Mouse (Mus musculus): Measurements from ENCODE around the gene Tomm40l. TPM values are rescaled to one million over a fixed set of nuclear protein-coding genes. Genes with fewer than 3 reads are reported as not detected.

Tomm40l gene
- polyA plus RNA-seq, 1 experiment from 2014 or later = 45.5 TPM

- H3K36me3 ChIP-seq (ENCODE audit: control insufficient read depth, insufficient read depth, low read length) = no peaks in the 10 kb centered on the region
- H3K4me3 ChIP-seq (ENCODE audit: low read depth, low read length) = no peak overlapping the region
- H3K9me3 ChIP-seq (ENCODE audit: control insufficient read depth, low read length) = no peaks in the 10 kb centered on the region
- H3K9ac ChIP-seq (replicated peaks; ENCODE audit: low read depth, low read length) = no peak overlapping the region
- ATAC-seq (ENCODE audit: low read depth) = no peak
- H3K4me2 ChIP-seq (ENCODE audit: low read depth, low read length) = no peak overlapping the region
- 78% methylated on average over 3 of the region's 3 CpGs for WGBS
- no peak overlapping the region for H3K27ac ChIP-seq (ENCODE audit: low read depth, low read length)
- H3K4me1 ChIP-seq (ENCODE audit: control insufficient read depth, insufficient read depth, low read length) = 0 out of 2 replicates have a peak, but pooled peaks cover 4% of the 10 kb centered on the region
- H3K27me3 ChIP-seq (ENCODE audit: control insufficient read depth, insufficient read depth, low read length) = no peaks in the 10 kb centered on the region
These were observed 38.7 kb downstream of the Tomm40l start for GRCm38 (mm10) chr1:171183620-171184019.

GRCm38 (mm10) chr1:171183025-171183424 lies 39.3 kb downstream of the Tomm40l start:
- WGBS = 85% methylated on average over 3 of the region's 3 CpGs
- no peaks in the 10 kb centered on the region for H3K27me3 ChIP-seq (ENCODE audit: control insufficient read depth, insufficient read depth, low read length)
- H3K36me3 ChIP-seq (ENCODE audit: control insufficient read depth, insufficient read depth, low read length) = no peaks in the 10 kb centered on the region
- no peak overlapping the region for H3K4me2 ChIP-seq (ENCODE audit: low read depth, low read length)
- no peak overlapping the region for H3K9ac ChIP-seq (replicated peaks; ENCODE audit: low read depth, low read length)
- no peak overlapping the region for H3K4me3 ChIP-seq (ENCODE audit: low read depth, low read length)
- H3K4me1 ChIP-seq (ENCODE audit: control insufficient read depth, insufficient read depth, low read length) = 0 out of 2 replicates have a peak, but pooled peaks cover under 1% of the 10 kb centered on the region
- H3K27ac ChIP-seq (ENCODE audit: low read depth, low read length) = no peak overlapping the region
- ATAC-seq (ENCODE audit: low read depth) = no peak
- no peaks in the 10 kb centered on the region for H3K9me3 ChIP-seq (ENCODE audit: control insufficient read depth, low read length)

- no peak overlapping the region for H3K4me2 ChIP-seq (ENCODE audit: low read depth, low read length)
- WGBS = 74% methylated on average over 5 of the region's 5 CpGs
- no peaks in the 10 kb centered on the region for H3K36me3 ChIP-seq (ENCODE audit: control insufficient read depth, insufficient read depth, low read length)
- no peak overlapping the region for H3K4me3 ChIP-seq (ENCODE audit: low read depth, low read length)
- ATAC-seq (ENCODE audit: low read depth) = no peak
- H3K27me3 ChIP-seq (ENCODE audit: control insufficient read depth, insufficient read depth, low read length) = no peaks in the 10 kb centered on the region
- no peak overlapping the region for H3K27ac ChIP-seq (ENCODE audit: low read depth, low read length)
- H3K9me3 ChIP-seq (ENCODE audit: control insufficient read depth, low read length) = no peaks in the 10 kb centered on the region
- no peak overlapping the region for H3K9ac ChIP-seq (replicated peaks; ENCODE audit: low read depth, low read length)
- H3K4me1 ChIP-seq (ENCODE audit: control insufficient read depth, insufficient read depth, low read length) = no peaks in the 10 kb centered on the region
These were observed 42.7 kb downstream of the Tomm40l start for GRCm38 (mm10) chr1:171179487-171180171.

GRCm38 (mm10) chr1:171172779-171173178 lies 49.5 kb downstream of the Tomm40l start:
- H3K4me2 ChIP-seq (ENCODE audit: low read depth, low read length) = no peak overlapping the region
- H3K36me3 ChIP-seq (ENCODE audit: control insufficient read depth, insufficient read depth, low read length) = no peaks in the 10 kb centered on the region
- no peaks in the 10 kb centered on the region for H3K4me1 ChIP-seq (ENCODE audit: control insufficient read depth, insufficient read depth, low read length)
- no peaks in the 10 kb centered on the region for H3K27me3 ChIP-seq (ENCODE audit: control insufficient read depth, insufficient read depth, low read length)
- H3K4me3 ChIP-seq (ENCODE audit: low read depth, low read length) = no peak overlapping the region
- no peaks in the 10 kb centered on the region for H3K9me3 ChIP-seq (ENCODE audit: control insufficient read depth, low read length)
- H3K9ac ChIP-seq (replicated peaks; ENCODE audit: low read depth, low read length) = no peak overlapping the region
- no peak overlapping the region for H3K27ac ChIP-seq (ENCODE audit: low read depth, low read length)
- no peak for ATAC-seq (ENCODE audit: low read depth)
- WGBS = 97% methylated on average over 8 of the region's 8 CpGs

GRCm38 (mm10) chr1:171171138-171171537 lies 51.2 kb downstream of the Tomm40l start:
- H3K27me3 ChIP-seq (ENCODE audit: control insufficient read depth, insufficient read depth, low read length) = no peaks in the 10 kb centered on the region
- H3K4me1 ChIP-seq (ENCODE audit: control insufficient read depth, insufficient read depth, low read length) = no peaks in the 10 kb centered on the region
- no peaks in the 10 kb centered on the region for H3K36me3 ChIP-seq (ENCODE audit: control insufficient read depth, insufficient read depth, low read length)
- no peak overlapping the region for H3K4me2 ChIP-seq (ENCODE audit: low read depth, low read length)
- no peak overlapping the region for H3K4me3 ChIP-seq (ENCODE audit: low read depth, low read length)
- H3K9ac ChIP-seq (replicated peaks; ENCODE audit: low read depth, low read length) = no peak overlapping the region
- WGBS = 57% methylated on average over 3 of the region's 3 CpGs
- H3K9me3 ChIP-seq (ENCODE audit: control insufficient read depth, low read length) = no peaks in the 10 kb centered on the region
- ATAC-seq (ENCODE audit: low read depth) = no peak
- H3K27ac ChIP-seq (ENCODE audit: low read depth, low read length) = no peak overlapping the region

- Histone ChIP-seq H3K9me3 (ENCODE audit: control insufficient read depth, low read length) (no peaks in the 10 kb centered on the region), H3K27me3 (ENCODE audit: control insufficient read depth, insufficient read depth, low read length) (no peaks in the 10 kb centered on the region), H3K4me2 (ENCODE audit: low read depth, low read length) (no peak overlapping the region), H3K4me1 (ENCODE audit: control insufficient read depth, insufficient read depth, low read length) (no peaks in the 10 kb centered on the region), H3K36me3 (ENCODE audit: control insufficient read depth, insufficient read depth, low read length) (no peaks in the 10 kb centered on the region), H3K27ac (ENCODE audit: low read depth, low read length) (no peak overlapping the region), H3K4me3 (ENCODE audit: low read depth, low read length) (no peak overlapping the region), H3K9ac (replicated peaks; ENCODE audit: low read depth, low read length) (no peak overlapping the region)
- ATAC-seq (ENCODE audit: low read depth) = no peak
- 72% methylated on average over 3 of the region's 3 CpGs for WGBS
These were observed 52.4 kb downstream of the Tomm40l start for GRCm38 (mm10) chr1:171169913-171170312.

GRCm38 (mm10) chr1:171168906-171169305 lies 53.4 kb downstream of the Tomm40l start:
- WGBS = 91% methylated on average over 12 of the region's 12 CpGs

More at GRCm38 (mm10) chr1:171168906-171169305, 53.4 kb downstream of the Tomm40l start:
- no peak for ATAC-seq (ENCODE audit: low read depth)
- Histone ChIP-seq H3K27ac (ENCODE audit: low read depth, low read length) (no peak overlapping the region), H3K4me2 (ENCODE audit: low read depth, low read length) (no peak overlapping the region), H3K27me3 (ENCODE audit: control insufficient read depth, insufficient read depth, low read length) (no peaks in the 10 kb centered on the region), H3K4me1 (ENCODE audit: control insufficient read depth, insufficient read depth, low read length) (no peaks in the 10 kb centered on the region), H3K36me3 (ENCODE audit: control insufficient read depth, insufficient read depth, low read length) (no peaks in the 10 kb centered on the region), H3K4me3 (ENCODE audit: low read depth, low read length) (no peak overlapping the region), H3K9ac (replicated peaks; ENCODE audit: low read depth, low read length) (no peak overlapping the region), H3K9me3 (ENCODE audit: control insufficient read depth, low read length) (no peaks in the 10 kb centered on the region)

Other genes with a start within 250 kb of the Tomm40l start
- gene Fcgr2b, start 246.0 kb downstream of the Tomm40l start, polyA plus RNA-seq (2014; fragmentation: Nextera tagmentation; extraction: Ambion mirVana) = 0.20 and 0.75 TPM in 2 replicates
- 0.49 TPM in 1 of 2 replicates, not detected in the other for gene Fcgr4, start 203.6 kb downstream of the Tomm40l start, polyA plus RNA-seq (2014; fragmentation: Nextera tagmentation; extraction: Ambion mirVana)
- gene Fcgr3, start 157.6 kb downstream of the Tomm40l start, polyA plus RNA-seq (2014; fragmentation: Nextera tagmentation; extraction: Ambion mirVana) = 5.5 and 8.8 TPM in 2 replicates
- 2.4 and 5.0 TPM in 2 replicates for gene Cfap126, start 108.6 kb downstream of the Tomm40l start, polyA plus RNA-seq (2014; fragmentation: Nextera tagmentation; extraction: Ambion mirVana)
- gene Sdhc, start 71.9 kb downstream of the Tomm40l start, polyA plus RNA-seq (2014; fragmentation: Nextera tagmentation; extraction: Ambion mirVana) = 297 and 334 TPM in 2 replicates
- gene Mpz, start 71.8 kb downstream of the Tomm40l start, polyA plus RNA-seq (2014; fragmentation: Nextera tagmentation; extraction: Ambion mirVana) = 11.8 TPM in 1 of 2 replicates, not detected in the other
- gene Pcp4l1, start 26.2 kb downstream of the Tomm40l start, polyA plus RNA-seq (2014; fragmentation: Nextera tagmentation; extraction: Ambion mirVana) = 31.8 and 41.6 TPM in 2 replicates
- 0.20 and 0.32 TPM in 2 replicates for gene Nr1i3, start 8.5 kb downstream of the Tomm40l start, polyA plus RNA-seq (2014; fragmentation: Nextera tagmentation; extraction: Ambion mirVana)
- gene Apoa2, start 2.5 kb upstream of the Tomm40l start, polyA plus RNA-seq (2014; fragmentation: Nextera tagmentation; extraction: Ambion mirVana) = 7.9 and 8.2 TPM in 2 replicates
- gene Fcer1g, start 11.9 kb upstream of the Tomm40l start, polyA plus RNA-seq (2014; fragmentation: Nextera tagmentation; extraction: Ambion mirVana) = 10.2 and 33.2 TPM in 2 replicates
- 1.3 and 2.6 TPM in 2 replicates for gene Adamts4, start 27.9 kb upstream of the Tomm40l start, polyA plus RNA-seq (2014; fragmentation: Nextera tagmentation; extraction: Ambion mirVana)
- gene Ndufs2, start 28.9 kb upstream of the Tomm40l start, polyA plus RNA-seq (2014; fragmentation: Nextera tagmentation; extraction: Ambion mirVana) = 234 and 253 TPM in 2 replicates
- gene B4galt3, start 47.8 kb upstream of the Tomm40l start, polyA plus RNA-seq (2014; fragmentation: Nextera tagmentation; extraction: Ambion mirVana) = 96.5 and 98.1 TPM in 2 replicates
- gene Ppox, start 58.7 kb upstream of the Tomm40l start, polyA plus RNA-seq (2014; fragmentation: Nextera tagmentation; extraction: Ambion mirVana) = 49.2 and 51.2 TPM in 2 replicates
- 76.8 and 87.9 TPM in 2 replicates for gene Usp21, start 65.5 kb upstream of the Tomm40l start, polyA plus RNA-seq (2014; fragmentation: Nextera tagmentation; extraction: Ambion mirVana)
- gene Ufc1, start 72.5 kb upstream of the Tomm40l start, polyA plus RNA-seq (2014; fragmentation: Nextera tagmentation; extraction: Ambion mirVana) = 116 and 124 TPM in 2 replicates
- gene Dedd, start 106.6 kb upstream of the Tomm40l start, polyA plus RNA-seq (2014; fragmentation: Nextera tagmentation; extraction: Ambion mirVana) = 48.0 and 49.7 TPM in 2 replicates
- 40.2 and 43.5 TPM in 2 replicates for gene Nit1, start 123.1 kb upstream of the Tomm40l start, polyA plus RNA-seq (2014; fragmentation: Nextera tagmentation; extraction: Ambion mirVana)
- 58.1 and 67.6 TPM in 2 replicates for gene Pfdn2, start 123.2 kb upstream of the Tomm40l start, polyA plus RNA-seq (2014; fragmentation: Nextera tagmentation; extraction: Ambion mirVana)
- gene Klhdc9, start 138.3 kb upstream of the Tomm40l start, polyA plus RNA-seq (2014; fragmentation: Nextera tagmentation; extraction: Ambion mirVana) = 3.2 and 5.3 TPM in 2 replicates
- gene Nectin4, start 147.6 kb upstream of the Tomm40l start, polyA plus RNA-seq (2014; fragmentation: Nextera tagmentation; extraction: Ambion mirVana) = 2.2 and 2.8 TPM in 2 replicates
- 0.25 and 0.61 TPM in 2 replicates for gene Arhgap30, start 166.4 kb upstream of the Tomm40l start, polyA plus RNA-seq (2014; fragmentation: Nextera tagmentation; extraction: Ambion mirVana)
- gene Usf1, start 188.8 kb upstream of the Tomm40l start, polyA plus RNA-seq (2014; fragmentation: Nextera tagmentation; extraction: Ambion mirVana) = 164 and 191 TPM in 2 replicates
- gene Tstd1, start 196.4 kb upstream of the Tomm40l start, polyA plus RNA-seq (2014; fragmentation: Nextera tagmentation; extraction: Ambion mirVana) = 2.9 and 3.8 TPM in 2 replicates
- 8.0 and 13.5 TPM in 2 replicates for gene F11r, start 215.0 kb upstream of the Tomm40l start, polyA plus RNA-seq (2014; fragmentation: Nextera tagmentation; extraction: Ambion mirVana)

Data from neural tube, embryonic 14.5 days (tissue).